Mouse (Mus musculus): ENCODE results near the gene Piga.

Gene Piga

DNA sequence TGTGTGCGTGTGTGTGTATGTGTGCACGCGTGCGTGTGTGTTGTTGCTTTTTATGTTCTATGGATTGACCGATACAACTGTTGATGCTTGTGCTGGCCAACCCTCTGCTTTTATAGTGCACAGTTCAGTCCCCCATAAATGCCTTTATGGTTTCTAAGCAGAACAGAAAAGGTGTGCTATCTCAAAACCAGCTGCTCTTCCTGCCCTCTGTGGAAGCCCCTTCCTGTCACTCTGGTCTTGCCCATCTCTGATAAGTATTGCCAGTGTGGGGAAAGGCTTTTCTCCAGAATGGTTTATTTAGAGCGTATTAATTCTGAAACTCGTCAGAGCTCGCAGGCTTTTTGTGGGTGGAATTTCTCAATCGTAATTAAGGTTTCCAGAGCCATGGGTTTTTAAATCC lies 13.1 kb downstream of the Piga start:
- no peak for DNase-seq (ENCODE audit: low read depth, low spot score)

DNA sequence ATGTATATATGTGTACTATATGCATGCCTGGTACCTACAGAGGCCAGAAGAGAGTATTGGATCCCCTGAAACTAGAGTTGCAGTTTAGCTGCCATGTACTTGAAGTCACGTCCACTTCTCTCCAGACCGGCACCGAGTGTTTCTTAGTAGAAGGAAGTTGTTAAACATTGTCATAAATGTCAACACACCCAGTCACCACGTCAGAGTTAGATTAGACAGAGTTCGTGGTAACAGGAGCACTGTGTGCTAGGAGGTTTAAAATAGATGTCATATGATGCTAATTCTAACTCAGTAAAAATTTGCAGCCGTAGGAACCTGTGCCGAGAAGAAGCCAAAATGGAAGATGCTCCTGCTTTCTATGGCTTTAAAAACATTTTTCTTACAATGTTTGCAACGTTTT lies 17.1 kb downstream of the Piga start, which contains the start of gene Asb11:
Gene Asb11, plus strand, starts transcription at position 286 of the 400 bp plus-strand sequence.
- DNase-seq (ENCODE audit: low read depth, low spot score), result no peak

DNA sequence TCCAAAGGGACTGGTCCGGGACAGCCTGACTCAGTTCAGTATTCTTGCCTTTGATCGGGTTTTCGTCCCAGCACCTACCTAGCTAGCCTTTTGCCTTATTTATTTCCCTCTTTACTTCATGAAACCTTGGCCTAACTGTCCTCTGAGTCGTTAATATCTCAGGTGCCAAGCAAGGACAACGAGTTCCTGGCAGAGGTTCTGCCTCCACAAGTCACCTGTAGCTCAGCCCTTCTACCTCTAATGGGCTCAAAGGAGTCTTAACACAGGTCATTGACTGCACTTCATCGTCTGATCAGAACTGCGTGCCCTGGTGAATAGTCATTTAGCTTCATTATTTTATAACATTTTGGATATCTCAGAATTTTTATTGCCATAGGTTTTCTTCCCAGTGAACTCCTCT lies 19.9 kb downstream of the Piga start:
- DNase-seq (ENCODE audit: low read depth, low spot score), result no peak

DNA sequence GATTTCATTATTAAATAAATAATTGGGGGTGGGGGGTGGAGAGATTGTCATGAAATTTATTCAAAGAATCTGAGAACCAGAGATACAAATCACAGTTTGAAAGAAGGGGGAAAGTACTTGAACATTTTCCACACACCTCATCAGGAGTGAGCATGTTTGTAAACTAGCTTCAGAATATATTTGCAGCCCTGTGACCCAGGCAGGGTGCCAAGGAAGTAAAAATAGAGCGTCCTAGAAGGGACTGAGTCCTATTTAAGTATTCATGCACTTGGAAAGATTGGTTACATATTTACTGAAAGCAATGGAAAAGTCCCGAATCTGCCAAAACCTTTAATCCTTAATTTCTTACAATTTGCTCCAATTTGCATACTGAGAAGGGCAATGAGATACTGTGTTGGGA lies 20.6 kb downstream of the Piga start:
- DNase-seq (ENCODE audit: low read depth, low spot score), result no peak

DNA sequence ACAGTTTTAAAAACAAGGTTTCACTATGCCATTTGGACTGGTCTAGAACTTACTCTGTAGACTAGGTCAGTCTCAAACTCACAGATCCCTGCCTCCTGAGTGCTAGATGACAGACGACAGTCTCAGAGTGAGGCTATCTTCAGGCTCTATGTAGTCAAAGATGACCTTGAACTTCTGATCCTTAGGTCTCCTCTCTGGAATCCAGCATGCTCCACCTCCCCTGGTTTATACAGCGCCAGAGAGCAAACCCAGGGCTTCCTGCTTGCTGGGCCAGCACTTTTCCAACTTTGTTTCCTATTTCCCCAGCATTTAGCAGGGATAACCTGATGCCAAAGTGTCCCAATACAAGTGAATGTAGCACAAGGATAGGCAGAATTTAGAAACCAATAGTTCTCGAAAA lies 21.1 kb downstream of the Piga start:
- no peak for DNase-seq (ENCODE audit: low read depth, low spot score)

DNA sequence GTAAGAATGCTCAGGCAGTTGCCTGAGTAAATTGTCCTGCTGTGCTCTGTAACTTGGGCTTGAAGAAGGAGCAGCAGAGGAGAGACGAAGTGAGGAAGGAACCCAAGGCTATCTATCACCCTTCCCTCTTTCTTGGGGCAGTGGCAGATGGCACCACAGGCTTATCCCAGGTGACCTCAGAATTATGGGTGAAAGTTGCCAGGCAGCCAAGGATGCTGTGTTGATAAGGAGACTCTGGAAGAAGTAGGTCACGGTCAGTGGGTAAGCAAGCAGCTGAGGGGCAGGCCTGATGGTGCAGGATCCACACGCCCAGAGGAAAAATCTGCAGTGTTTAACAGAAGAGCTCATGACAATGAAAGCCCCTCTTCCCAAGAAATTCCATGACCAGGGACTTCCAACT lies 21.7 kb downstream of the Piga start:
- no peak for DNase-seq (ENCODE audit: low read depth, low spot score)

DNA sequence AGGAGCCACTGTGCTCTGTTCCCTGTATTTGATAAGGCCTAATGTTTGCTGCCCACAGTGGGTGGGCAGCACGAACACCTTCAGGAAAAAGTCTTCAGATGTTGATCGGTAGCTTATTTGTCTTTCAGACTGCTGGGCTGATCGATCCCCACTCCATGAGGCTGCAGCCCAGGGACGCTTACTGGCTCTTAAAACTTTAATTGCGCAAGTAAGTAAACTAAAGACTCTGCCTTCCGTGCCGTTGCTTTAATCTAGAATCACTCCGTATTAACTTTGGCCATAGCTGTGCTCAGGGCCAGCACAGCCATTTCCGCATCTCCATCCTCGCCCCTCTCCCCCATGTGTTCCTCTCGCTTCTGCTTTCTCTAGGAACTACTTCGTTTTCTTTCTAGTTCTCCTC lies 26.0 kb downstream of the Piga start:
- no peak for DNase-seq (ENCODE audit: low read depth, low spot score)

DNA sequence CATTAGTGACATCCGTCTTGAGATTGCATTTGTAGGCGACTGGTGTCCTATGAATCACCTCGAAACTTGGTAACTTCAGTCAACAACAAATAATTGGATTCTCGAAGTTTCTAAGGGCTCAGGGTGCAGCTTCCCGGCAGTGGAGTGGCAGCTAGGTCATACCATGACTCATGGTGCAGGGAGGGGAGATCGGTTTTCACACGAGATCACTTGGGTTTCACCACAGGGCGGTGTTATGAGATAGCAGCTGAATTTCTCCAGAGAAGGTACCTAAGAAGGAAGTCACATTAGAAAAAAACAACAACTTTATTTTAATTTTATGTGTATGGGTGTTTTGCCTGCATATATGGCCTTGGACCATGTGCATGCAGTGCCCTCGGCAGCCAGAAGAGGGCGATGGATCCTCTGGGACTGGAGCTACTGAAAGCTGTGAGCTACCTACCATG lies 26.5 kb downstream of the Piga start:
- DNase-seq (ENCODE audit: low read depth, low spot score), result peak; percentile 36

DNA sequence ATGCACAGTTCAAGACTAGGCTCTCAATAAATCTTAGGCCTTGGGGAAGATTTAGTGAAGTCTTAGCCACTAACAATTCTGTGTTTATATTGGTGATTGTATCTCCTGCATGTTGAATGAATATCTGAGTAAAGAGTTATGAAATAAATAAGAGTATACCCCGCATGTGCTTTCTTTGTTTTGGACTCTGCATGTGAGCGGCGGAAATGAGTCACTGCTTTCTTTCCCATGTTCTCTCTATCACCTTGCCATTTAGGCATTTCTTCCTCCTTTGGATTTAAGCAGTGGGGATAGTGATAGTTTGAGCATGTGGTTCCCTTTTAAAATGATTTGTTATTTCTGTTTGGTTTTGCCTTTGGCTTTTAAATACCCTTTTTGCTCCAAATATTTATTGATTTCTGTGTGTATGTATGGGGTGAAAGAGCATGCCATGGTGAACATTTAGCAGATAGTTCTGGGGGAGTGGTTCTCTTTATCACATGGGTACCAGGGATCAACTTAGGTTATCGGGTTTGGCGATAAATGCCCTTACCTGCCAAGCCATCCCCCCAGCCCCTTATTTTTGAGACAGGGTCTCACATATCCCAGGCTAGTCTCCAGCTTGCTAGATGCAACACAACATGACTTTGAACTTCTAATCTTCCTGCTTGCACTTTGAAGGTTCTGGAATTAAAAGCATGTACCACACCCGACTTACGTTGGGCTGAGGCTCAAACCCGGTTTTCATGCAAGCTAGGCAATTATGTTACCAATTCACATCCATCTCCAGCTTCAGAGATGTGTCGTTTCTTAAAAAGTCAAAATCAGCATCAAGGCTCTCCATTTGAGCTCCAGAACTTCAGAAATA lies 27.5 kb downstream of the Piga start:
- no peak for DNase-seq (ENCODE audit: low read depth, low spot score)

DNA sequence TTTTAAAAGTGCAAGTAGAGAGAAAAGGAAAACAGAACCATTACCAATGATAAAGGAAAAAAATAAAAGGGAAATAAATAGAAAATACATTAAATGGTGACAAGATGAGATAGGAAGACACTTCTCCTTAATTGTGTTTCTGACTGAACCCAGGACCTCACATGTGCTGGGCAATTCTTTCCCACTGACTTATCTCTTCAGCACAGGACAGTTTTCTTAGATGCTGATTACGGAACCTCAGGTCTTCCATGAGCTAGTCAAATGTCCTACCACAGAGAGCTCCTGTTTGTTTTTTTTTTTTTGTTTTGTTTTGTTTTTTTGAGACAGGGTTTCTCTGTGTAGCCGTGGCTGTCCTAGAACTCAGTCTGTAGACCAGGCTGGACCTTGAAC lies 28.1 kb downstream of the Piga start:
- DNase-seq (ENCODE audit: low read depth, low spot score), result no peak

DNA sequence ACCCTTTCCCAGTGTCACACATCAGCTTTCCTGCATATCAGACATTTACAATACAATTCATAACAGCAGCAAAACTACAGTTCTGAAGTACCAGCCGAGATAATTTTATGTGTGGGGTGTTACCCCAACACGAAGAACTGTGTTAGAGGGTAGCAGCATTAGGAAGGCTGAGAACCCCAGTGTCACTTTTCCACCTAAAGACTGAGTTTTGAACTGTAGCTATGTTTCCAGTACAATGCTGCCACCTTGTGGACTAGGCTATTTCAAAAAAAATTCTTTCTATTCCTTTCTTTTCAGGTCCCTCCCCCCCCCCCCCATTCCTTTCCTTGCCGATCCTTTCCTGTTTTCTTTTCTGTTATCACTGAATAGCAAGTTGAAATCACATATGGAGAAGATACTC lies 29.6 kb downstream of the Piga start:
- peak; percentile 69 for DNase-seq (ENCODE audit: low read depth, low spot score)

DNA sequence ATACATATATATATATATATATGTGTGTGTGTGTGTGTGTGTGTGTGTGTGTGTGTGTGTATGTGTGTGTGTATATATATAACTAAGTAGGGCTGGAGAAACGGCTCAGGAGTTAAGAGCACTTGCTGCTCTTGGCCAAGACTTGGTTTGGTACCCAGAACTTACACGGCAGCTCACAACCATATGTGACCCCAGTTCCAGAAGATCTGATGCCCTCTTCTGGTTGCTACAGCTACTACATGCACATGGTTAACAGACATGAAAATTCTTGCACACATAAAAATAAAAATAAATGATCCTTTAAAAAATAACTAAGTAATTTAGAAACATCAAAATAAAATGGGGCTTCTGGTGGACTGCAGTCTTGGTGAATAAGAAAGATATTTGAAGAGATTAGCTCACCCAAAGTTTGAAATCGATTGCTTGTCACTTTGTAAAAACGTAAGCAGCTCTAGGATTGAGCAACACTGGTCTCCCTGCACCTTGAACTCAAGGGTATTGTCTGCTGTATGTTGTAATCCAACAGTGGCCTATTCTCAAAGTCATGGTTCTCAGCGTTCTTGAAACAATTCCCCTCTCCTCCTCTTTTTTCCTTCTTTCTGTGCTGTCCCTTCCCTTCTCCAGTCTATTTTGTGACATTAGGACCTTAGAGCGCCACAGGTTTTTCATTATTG lies 39.8 kb downstream of the Piga start:
- no peak for DNase-seq (ENCODE audit: low read depth, low spot score)
